Mouse (Mus musculus): ENCODE results near the gene Mfsd5.
A peak's percentile ranks its signal among the peaks of the same experiment; 100 is the strongest.

Gene Mfsd5

GRCm38 (mm10) chr15:102282463-102283292, 3.4 kb downstream of the Mfsd5 start:
- DNase-seq (ENCODE audit: low spot score) = no peak

- no peak for DNase-seq (ENCODE audit: low spot score)
Measured at GRCm38 (mm10) chr15:102283648-102284047, 4.4 kb downstream of the Mfsd5 start.

GRCm38 (mm10) chr15:102287395-102287794, 8.1 kb downstream of the Mfsd5 start:
- DNase-seq (ENCODE audit: low spot score) = peak; percentile 79

- DNase-seq (ENCODE audit: low spot score) = peak; percentile 97
Measured at GRCm38 (mm10) chr15:102295633-102296367, 16.5 kb downstream of the Mfsd5 start, which contains the start of gene Espl1. Espl1 (plus strand) TSS chr15:102296266.

GRCm38 (mm10) chr15:102296368-102297006, 17.2 kb downstream of the Mfsd5 start:
- DNase-seq (ENCODE audit: low spot score) = peak; percentile 23

GRCm38 (mm10) chr15:102302542-102302941, 23.3 kb downstream of the Mfsd5 start:
- DNase-seq (ENCODE audit: low spot score) = peak; percentile 80

GRCm38 (mm10) chr15:102308717-102309116, 29.5 kb downstream of the Mfsd5 start:
- no peak for DNase-seq (ENCODE audit: low spot score)

GRCm38 (mm10) chr15:102310074-102310845, 31.0 kb downstream of the Mfsd5 start:
- peak; percentile 92 for DNase-seq (ENCODE audit: low spot score)

GRCm38 (mm10) chr15:102311489-102311888, 32.2 kb downstream of the Mfsd5 start:
- no peak for DNase-seq (ENCODE audit: low spot score)

- peak; percentile 38 for DNase-seq (ENCODE audit: low spot score)
Measured at GRCm38 (mm10) chr15:102315292-102315691, 36.0 kb downstream of the Mfsd5 start.

- DNase-seq (ENCODE audit: low spot score) = peak; percentile 80
Measured at GRCm38 (mm10) chr15:102316263-102316662, 37.0 kb downstream of the Mfsd5 start.

GRCm38 (mm10) chr15:102324654-102325473, 45.6 kb downstream of the Mfsd5 start:
- DNase-seq (ENCODE audit: low spot score) = no peak

GRCm38 (mm10) chr15:102326022-102326576, 46.8 kb downstream of the Mfsd5 start, which contains the start of gene Pfdn5:
Pfdn5 (plus strand) TSS chr15:102326116.
- DNase-seq (ENCODE audit: low spot score) = peak; percentile 91

GRCm38 (mm10) chr15:102326892-102327291, 47.6 kb downstream of the Mfsd5 start:
- DNase-seq (ENCODE audit: low spot score) = no peak

Data from MN1 (cell line).